Mouse (Mus musculus) spleen, postnatal 4 days (tissue): ENCODE data around the gene Rbbp7.
A peak's percentile ranks its signal among the peaks of the same experiment; 100 is the strongest.
"Not testable (repeated sequence)": the region's sequence is repeated elsewhere in the genome, so short reads cannot be mapped to it uniquely, and the experiment has no call there.

Source experiments
- DNase-seq, 2 experiments: peaks; one replicate each; pipeline ENCODE4 v3.0.0; 2022; ENCODE audit warnings: low spot score in 2 of 2

Rbbp7 gene

GRCm38 (mm10) chrX:162760115-162760942 is at the start of gene Rbbp7:
Gene Rbbp7 (plus strand): TSS chrX:162760402.
- DNase-seq, result peak; percentile 91 to 94

DNA sequence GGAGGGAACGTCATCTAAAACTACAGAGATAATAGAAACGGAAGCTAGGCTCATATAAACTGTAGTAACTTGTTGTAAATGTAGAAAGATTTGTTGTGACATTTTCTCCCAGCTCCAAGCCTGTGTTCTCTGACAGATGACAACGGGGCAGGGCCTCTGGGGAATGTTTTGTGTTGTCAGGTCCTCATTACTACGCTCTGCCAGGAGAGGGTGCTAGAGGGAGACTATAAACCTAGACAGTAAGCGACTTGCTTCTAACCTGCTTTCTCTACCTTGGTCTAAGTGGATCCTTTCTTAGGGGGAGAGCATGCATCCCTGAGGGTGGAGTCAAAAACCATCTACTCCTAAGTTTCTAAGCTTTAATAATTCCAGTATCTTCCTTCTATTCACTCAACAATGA is 42.4 kb upstream of the Rbbp7 start:
- DNase-seq, result peak; percentile 47 to 70

- peak; percentile 28 to 76 for DNase-seq
Measured at GRCm38 (mm10) chrX:162719615-162720014, 40.6 kb upstream of the Rbbp7 start.

DNA sequence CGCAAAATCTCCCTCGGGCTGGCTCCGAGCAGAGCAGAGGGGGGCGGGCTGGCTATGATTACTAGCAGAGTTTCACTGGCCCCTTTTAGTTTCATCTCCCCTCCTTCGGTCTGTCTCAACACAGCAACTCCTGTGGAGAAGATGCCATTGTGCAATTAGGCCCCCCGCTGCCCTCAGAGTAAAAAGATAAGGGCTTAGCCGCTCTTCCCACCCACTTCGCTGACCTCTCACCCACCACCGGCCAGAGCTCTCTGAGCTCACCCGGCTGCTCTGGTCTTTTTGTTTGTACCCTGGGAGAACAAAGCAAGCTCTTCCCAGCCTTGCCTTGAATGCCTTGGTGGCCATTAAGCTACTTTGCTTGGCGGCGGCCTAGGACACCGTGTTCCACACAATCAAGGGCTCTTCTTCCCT is 32.8 kb upstream of the Rbbp7 start:
- no peak for DNase-seq

GRCm38 (mm10) chrX:162727795-162728194 is 32.4 kb upstream of the Rbbp7 start:
- no peak for DNase-seq

- DNase-seq, result no peak
Measured at GRCm38 (mm10) chrX:162728228-162728627, 32.0 kb upstream of the Rbbp7 start.

DNA sequence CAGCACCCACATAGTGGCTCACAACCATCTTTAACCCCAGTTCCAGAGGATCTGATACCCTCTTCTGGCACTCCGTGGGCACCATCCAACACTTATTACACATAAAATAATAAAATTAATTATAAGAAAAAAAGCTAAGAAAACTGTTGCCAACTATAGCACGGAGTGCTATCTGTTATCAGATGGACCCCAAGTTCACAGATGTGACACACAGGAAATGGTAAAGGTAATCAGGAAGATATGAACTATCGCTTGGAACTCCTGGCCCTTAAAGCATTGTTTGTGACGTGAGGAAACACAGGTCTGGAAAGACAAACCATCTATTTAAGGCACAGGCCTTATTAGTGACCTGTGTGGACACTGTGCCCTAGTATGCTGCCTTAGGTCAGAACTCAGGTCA is 30.2 kb upstream of the Rbbp7 start:
- no peak for DNase-seq

DNA sequence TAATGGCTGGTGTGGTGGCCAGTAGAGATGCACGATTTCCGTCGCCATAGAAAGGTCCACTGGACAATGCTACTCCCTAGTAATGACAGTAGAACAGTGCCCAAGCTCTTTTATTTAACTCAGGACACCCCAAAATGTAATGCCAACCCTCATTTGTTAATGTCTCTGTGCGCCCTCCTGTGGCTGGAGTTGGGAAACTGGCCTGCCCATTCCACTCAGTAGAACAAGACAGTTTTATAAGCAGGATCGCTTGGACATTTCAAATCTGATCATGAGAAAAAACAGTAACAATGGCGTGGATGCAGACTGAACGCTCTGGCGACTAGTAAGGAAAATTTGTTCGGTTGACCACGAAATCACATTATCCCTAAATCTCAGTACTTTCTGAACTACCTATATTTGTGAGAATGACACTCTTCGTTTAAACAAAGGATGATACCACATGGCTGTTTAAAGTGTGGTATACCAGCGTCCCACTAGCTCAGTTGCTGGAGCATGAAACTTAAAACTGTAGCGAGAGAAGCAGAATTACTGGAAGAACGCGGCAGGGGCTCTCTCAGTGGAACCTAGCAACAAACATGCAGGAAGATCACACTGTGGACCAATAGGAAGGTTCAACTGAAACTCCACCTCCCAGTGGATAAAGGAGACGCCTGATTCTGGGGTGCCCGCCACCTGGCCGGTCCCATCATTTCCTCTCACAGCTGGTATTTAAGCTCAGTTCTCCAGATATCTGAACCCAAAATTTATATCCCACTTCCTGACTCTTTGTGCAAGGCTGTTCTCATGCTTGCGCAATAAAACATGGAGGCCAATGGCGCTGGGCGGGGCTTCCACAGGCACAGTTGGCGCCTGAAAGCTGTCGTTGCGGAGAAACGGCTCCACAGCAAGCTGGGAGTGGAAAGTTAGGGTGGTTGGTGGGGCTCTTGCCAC is 24.9 kb upstream of the Rbbp7 start:
- DNase-seq, result peak; percentile 54 to 80

GRCm38 (mm10) chrX:162736140-162736659 is 24.0 kb upstream of the Rbbp7 start:
- DNase-seq, result no peak

- DNase-seq, result no peak
Measured at GRCm38 (mm10) chrX:162748696-162749420, 11.3 kb upstream of the Rbbp7 start.

DNA sequence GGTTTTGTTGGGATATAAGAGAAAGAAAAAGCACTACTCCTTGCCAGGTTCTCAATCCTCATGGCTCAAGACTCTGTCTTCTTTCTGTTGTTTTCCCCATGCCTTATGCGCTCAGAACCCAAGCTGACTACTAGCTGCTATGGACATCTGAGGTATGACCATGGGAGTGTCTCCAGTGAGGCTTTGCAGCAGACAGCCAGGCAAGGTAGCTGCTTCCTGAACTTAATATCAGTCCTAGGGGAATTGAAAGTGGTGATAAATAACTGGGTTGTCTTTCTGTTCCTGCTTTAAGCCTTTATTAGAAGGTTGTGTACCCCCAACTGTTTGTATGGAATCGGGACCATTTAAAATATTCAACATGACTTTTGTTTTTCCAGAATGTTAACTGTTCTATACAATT is 7.8 kb upstream of the Rbbp7 start:
- no peak for DNase-seq

GRCm38 (mm10) chrX:162754314-162754713 is 5.9 kb upstream of the Rbbp7 start:
- no peak for DNase-seq

DNA sequence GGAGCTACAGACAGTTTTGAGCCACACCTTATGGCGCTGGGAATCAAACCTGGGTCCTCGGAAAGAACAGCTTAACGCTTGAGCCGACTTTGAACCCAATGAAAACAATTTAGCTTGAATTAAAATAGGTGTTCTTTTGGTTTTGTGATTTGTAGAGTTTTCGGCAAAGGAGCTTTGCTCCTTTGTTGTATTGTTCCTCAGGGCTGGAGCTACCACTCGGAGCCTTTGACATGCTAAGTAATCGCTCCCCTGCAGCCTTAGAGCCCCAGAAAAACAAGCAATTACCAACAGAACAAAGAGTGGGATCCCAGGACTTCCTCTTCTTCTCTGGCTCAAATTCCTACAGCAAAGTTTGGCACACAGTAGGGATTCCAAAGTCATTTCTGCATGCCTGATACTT is 4.1 kb upstream of the Rbbp7 start:
- DNase-seq, result no peak

DNA sequence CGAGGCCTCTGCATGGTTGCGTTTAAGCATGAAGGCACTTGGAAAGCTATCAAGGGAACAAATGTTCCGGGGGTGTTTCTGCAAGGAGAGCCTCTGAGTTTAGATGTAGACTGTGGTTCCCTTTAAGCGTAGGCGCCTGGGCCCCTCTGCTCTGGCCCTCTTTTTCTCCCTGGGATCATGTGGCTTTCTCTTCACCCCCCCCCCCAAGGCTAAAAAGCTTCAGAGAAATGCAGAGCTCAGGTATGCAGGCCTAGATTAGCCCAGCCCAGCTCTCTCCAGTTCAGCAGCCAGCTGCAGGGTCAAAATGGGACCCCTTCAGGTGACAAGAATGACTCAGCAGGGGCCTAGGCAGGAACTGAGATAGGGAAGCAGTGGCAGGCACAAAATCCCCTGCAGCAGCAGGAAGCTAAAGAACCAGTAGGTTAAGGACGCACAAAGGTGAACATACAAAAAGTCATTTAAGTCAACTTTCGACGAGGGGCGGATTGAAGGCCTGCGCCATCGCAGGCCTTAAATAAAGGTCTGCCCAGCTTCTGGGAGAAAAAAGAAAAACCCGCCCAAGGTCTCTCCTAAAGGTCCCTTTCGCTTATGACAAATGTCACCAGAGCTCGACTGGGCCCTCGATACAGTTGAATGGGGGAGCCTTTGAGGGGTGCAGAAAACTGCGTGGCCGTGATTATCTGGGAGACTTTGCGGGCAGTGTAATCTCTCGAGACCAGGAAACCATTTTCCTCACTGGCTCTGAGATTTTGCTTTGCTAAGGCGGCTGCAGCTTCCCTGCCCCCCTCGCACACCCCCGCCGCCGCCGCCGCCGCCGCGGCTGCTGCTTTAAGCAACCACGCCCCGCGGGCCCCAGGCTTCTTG is 719 bp upstream of the Rbbp7 start:
- peak; percentile 19 to 66 for DNase-seq

GRCm38 (mm10) chrX:162760958-162761515 is 835 bp downstream of the Rbbp7 start:
- peak; percentile 18 to 69 for DNase-seq

- no peak for DNase-seq
Measured at GRCm38 (mm10) chrX:162761716-162762395, 1.7 kb downstream of the Rbbp7 start.

- DNase-seq, result no peak
Measured at GRCm38 (mm10) chrX:162770726-162771125, 10.5 kb downstream of the Rbbp7 start.

DNA sequence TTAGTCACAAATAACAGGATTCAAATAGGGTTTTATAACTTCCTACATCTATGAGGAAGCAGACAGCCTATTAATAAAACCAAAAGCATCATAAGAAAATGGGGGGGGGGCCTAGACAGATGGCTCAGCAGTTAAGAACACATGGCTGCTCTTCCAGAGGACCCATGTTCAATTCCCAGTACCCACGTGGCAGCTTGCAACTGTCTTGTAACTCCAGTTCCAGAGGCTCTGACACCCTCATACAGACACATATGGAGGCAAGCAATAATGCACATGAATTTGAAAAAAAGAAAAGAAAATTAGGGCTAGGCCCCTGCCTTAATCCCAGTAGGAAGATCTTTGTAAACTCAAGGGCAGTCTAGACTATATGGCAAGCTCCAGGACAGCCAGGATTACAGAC is 28.2 kb downstream of the Rbbp7 start:
- no peak for DNase-seq

DNA sequence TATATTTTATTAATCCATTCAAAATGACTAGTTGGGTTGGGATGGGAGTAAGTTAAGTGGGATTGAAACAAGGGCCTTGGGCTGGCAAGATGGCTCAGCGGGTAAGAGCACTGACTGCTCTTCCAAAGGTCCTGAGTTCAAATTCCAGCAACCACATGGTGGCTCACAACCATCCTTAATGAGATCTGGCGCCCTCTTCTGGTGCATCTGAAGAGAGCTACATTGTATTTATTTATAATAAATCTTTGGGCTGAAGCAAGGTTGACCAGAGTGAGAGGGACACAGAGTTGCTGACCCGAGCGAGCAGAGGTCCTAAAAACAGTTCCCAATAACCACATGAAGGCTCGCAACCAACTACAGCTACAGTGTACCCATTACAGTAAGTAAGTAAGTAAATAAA is 31.2 kb downstream of the Rbbp7 start:
- DNase-seq, result not testable (repeated sequence)

DNA sequence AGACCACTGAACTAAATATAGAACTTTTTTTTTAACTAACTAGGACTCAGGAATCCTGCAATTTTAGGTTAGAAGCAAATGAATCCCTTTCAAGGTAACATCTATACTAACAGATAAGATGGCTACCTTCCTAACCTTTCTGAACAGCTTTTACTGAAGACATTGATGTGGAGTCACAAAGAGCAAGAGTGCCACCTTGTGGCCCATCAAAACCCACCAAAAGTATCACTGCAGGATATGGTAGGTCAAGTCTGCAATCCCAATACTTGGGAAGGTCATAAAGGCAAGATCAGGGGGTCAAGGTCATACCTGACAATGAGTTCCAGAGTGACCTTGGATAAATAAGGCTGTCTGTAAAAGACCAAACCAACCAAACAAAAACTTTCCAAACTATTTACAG is 40.2 kb downstream of the Rbbp7 start:
- DNase-seq, result peak in 1 of 2 experiments; percentile 15
